Mouse (Mus musculus): ENCODE measurements around the gene Flvcr1.

GRCm38 (mm10) chr1:191057461-191057860 is 31.5 kb upstream of the Flvcr1 start:
- TF ChIP-seq CTCF (IDR thresholded peaks at IDR 0.05; ENCODE audit: low read depth), result peak; percentile 54
- TF ChIP-seq EP300 (optimal IDR thresholded peaks at IDR 0.05), result no peak

Data from stomach, postnatal 0 days (tissue).